Mouse (Mus musculus) A20 (cell line): ENCODE results near the gene Snw1.

ENCODE experiments used
- DNase-seq: peaks from one replicate; pipeline ENCODE4 v3.0.0-alpha.2; 2011; ENCODE audit warnings: low read depth, low spot score

Gene Snw1

GRCm38 (mm10) chr12:87423700-87424099, 48.4 kb downstream of the Snw1 start:
- DNase-seq, result no peak

- no peak for DNase-seq
These were observed 50.2 kb downstream of the Snw1 start for GRCm38 (mm10) chr12:87421708-87422507.

GRCm38 (mm10) chr12:87419974-87420485, 52.0 kb downstream of the Snw1 start:
- no peak for DNase-seq

- DNase-seq, result no peak
These were observed 53.2 kb downstream of the Snw1 start for GRCm38 (mm10) chr12:87418921-87419320.

DNA sequence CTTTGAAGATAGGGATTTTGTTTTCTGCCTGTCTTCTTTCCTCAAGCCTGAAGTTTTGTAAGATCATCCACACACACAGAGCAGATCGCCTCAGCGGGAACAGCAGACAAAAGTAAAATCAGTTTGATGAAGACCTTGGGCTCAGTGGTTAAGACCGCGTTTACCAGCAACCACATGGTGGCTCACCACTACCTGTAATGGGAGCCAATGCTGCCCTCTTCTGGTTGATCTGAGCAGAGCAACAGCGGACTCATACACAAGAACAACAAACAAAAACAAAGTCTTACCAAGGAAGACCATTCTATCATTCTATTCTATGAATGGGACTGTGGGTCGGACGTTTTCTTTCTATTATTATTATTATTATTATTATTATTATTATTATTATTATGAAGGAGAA, 55.4 kb downstream of the Snw1 start:
- DNase-seq, result peak; percentile 82

DNA sequence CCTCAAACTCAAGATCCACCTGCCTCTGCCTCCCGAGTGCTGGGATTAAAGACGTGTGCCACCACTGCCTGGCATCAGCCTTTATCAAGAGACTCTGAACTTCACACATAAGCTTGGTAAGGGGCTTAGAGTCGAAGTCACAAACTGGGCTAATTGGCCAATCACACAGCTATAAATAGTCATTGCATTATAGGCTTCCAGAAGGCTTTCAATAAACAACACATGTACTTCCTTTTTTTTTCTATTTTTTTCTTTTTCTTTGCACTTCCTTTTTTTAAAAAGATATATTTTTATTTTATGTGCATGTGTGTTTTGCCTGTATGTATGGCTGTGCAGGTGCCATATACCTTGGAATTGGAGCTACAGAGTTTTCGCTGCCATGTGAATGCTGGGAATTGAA, 56.7 kb downstream of the Snw1 start:
- peak; percentile 37 for DNase-seq

DNA sequence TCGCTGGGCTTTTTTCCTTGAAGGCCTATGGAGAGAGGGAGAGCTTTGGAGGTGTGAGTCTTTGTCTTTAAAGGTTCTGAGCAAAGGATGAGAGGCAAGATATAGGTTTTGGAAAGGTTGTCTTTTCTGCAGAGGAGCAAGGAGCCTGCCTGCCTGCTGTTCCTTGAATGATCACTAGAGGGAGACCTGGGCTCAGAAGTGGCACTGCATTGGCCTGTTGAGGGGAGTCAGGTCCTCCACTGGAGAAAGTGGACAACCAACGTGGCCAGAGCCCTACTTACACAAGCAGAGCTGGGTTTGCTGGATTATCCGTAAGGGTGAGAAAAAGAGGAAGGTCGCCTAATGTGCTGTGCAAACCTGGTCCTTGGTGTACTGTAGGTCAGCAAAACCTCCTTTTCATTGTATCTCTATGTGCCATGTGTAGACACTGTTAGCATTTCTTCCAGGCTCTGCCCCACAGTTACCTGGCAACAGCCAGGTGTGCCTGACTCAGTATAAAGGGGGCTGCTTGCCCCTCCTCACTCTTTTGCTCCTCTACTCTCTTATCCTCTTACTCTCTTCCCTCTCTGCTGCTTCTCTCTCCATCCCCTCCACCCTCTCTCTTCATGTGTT, 58.8 kb downstream of the Snw1 start:
- DNase-seq, result peak; percentile 70

DNA sequence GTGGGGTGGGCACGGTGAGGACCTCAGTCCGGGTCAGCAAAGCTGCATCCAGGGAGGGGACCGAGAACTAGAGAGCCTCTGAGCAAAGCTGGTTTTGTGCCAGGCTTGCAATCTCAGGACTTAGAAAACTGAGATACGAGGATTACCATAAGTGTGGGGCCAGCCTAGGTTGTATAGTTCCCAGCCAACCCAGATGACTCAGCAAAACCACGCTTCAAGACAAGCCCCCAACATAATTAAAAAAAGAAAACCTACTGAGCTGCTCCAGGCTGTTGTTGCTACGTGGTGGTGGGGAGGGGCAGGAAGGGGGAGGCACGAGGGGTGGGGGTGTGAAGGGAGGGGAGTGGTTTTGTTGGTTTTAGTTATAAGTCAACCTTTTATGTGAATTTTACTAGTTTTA, 61.1 kb downstream of the Snw1 start:
- no peak for DNase-seq

- DNase-seq, result no peak
These were observed 63.0 kb downstream of the Snw1 start for GRCm38 (mm10) chr12:87409123-87409522.

DNA sequence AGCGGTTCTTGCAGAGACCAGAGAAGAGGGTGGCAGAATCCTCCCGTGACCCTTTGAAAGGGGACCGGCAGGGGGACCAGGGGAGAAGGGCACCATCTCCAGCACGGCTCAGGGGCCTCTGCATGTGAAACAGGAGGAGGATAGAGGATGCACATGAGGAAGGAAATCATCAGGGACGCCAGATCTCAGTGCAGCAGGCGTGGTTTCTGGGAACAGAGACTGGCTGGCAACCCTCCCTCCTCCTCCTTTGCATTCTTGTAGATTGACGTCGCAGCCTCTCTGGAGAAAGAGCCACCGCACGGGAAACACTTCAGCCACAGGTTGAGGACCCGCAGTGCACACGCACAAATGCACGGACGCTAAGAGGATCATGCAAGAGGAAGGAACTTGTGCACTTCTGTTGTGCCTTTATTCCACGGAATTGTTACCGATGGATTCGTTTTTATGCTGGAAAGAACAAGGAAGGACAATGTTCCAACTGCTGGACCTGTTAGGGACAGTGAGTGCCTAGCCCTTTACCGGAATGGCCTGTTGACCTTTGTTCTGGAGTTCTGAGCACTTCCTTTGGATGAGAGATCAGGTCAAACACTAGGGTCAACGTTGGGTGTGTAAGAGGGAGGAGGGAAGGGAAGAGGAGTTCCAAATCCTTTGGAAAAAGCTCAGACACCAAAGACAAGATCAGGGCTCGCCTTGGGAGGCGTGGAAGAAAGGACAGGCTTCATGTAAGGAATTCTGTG, 64.0 kb downstream of the Snw1 start:
- no peak for DNase-seq

GRCm38 (mm10) chr12:87405721-87406120, 66.4 kb downstream of the Snw1 start:
- no peak for DNase-seq

DNA sequence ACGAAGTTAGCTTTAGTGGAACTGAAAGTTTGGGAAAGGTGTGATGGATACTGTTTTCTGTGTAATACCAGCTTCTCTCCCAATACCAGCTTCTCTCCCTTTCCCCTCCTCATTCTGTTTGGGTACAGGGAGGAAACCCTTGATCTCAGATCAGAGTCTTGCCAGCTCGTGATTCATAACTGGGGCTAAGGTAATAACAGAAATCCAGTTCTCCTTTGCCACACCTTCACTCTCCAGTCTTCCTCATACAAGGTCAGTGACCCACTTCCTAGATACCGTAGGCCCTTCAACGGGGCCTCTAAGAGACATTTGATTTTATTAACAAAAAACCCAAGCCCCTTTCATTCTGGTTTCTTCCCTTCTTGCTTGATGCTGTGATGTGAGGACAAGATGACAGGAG, 66.9 kb downstream of the Snw1 start:
- DNase-seq, result no peak

GRCm38 (mm10) chr12:87401883-87402282, 70.2 kb downstream of the Snw1 start:
- no peak for DNase-seq

DNA sequence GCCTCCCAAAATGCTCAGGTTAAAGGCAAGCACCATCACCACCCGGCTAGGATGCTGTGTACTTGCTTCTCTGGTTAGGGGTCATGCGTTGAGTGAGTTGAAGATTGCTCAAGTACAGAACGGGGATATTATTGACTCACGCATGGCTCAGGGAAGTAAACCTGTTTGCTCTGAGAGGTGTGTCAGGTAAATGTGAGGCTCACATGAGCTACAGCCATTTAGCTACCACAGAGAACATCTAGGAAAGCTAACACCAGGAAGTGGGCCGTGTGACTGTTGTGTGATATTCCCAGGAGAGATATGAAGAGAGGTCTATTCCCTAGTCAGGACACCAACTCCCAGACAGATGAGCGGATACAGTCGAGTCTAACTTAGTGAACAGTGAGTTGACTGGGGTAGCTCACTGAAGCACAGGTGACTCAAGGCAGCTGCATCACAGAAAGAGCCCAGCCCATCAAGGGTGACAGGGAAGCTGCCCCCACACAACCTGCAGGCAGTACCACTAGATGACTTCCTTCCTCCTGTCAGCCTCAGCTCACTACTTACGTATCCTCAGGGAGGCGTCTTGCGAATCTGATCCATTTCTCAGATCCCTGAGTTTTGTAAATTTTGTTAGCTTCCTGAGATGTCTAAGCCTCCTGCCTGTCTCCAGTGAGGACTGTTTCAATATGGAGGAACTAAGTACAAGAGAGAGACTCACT, 72.8 kb downstream of the Snw1 start:
- no peak for DNase-seq
